Mouse (Mus musculus) heart, adult 8-10 months (tissue): ENCODE measurements around the gene Ptpn14. TPM values are rescaled to one million over a fixed set of nuclear protein-coding genes. Genes with fewer than 3 reads are reported as not detected.

Experiments
- DNase-seq: peaks from one replicate; pipeline ENCODE4 v3.0.0; 2022; ENCODE audit warnings: low spot score
- total RNA-seq, 4 experiments: library from RNA; stranded (reverse); gene quantifications; 2 replicates each; pipeline ENCODE4 v1.2.4; 2022

Ptpn14 gene
- total RNA-seq, 4 experiments from 2014 or later: 31.2 to 35.9 (median 33.9) TPM

DNA sequence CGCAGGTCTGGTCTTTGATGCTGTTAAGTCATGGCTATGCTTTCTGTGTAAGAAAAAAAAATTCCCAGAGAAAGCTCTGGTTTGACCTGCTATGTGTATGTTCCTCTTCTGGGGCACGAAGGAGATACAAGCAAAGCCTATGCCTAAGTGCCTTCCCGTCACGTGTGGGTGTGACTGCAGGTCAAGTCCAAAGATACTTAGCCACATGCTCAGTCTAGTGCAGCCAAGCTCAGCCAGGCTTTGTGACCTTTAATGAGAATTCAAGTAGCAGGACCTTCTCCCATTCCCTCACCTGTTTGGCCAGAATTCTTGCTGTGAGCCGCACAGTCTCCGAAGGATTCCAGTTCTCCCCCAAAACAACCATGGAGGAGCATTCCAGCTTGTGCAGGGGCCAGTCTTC, 171.5 kb downstream of the Ptpn14 start:
- no peak for DNase-seq

DNA sequence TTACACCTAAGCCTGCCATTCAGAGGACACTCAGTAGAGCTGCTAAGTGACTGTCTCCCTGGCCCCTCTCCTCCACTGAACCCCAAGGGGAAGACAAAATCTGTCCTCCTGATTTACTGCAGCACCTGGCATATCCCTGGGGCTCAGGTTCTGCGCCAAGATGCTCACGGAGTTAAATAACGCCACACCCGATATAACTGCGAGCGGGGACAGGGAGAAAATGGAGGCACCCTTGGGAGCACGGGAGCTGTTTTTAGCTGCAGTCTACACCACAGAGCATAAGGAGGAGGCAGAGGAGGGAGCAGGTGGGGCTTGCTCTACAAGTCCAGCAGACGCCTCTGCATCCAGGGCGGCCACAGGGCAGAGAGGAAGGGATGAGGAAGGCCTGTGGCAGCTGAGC, 174.3 kb downstream of the Ptpn14 start:
- no peak for DNase-seq

DNA sequence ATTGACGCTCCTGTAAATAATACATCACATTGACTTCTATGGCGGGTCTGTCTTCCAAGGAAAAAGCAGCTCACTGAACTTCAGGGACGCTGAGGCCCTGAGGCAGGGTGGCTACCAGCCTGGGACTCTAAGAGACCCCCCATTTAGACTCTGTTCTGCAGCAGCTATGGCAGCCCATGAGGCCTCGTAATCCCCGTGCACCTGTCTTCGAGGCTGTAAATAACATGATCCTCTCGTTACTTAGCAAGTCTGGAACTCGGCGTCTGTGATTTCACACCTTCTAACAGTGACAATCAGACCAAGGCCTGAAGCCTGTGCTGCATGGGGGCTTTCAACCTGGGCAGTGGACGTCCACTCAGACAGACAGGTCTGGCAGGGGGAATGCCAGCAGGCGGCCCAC, 175.1 kb downstream of the Ptpn14 start:
- no peak for DNase-seq

- DNase-seq: no peak
Measured at GRCm38 (mm10) chr1:189910685-189911345, 182.7 kb downstream of the Ptpn14 start.

DNA sequence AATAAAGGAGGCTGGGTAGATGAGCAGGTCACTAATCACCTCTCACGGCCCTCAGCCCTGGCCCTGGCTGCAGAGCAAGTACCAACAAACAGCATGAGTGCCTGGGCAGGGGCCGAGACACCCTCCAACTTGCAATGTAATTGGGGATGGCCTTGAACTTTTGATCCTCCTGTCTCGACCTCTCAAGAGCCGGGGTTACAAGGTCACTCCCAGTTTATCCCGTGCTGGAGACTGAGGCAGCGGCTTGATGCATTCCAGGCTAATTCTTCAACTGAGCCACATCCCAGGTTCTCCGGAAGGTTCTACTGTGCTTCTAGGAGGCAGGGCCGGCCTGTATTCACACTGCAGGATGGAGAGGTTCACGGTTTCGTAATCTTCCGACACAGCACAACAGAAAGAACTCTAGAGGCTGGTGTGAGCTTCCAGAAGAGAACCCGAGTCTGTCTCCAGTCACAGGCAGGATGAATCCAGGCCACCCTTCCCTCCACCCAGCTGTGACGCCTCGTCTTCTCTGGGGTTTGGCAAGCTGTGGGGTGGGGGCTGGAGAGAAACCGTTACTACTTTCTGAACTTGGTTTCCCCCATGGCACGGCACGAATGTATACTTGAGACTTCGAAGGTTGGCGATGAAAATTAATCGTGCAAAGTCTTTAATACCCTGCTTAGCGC, 185.2 kb downstream of the Ptpn14 start:
- DNase-seq: no peak

DNA sequence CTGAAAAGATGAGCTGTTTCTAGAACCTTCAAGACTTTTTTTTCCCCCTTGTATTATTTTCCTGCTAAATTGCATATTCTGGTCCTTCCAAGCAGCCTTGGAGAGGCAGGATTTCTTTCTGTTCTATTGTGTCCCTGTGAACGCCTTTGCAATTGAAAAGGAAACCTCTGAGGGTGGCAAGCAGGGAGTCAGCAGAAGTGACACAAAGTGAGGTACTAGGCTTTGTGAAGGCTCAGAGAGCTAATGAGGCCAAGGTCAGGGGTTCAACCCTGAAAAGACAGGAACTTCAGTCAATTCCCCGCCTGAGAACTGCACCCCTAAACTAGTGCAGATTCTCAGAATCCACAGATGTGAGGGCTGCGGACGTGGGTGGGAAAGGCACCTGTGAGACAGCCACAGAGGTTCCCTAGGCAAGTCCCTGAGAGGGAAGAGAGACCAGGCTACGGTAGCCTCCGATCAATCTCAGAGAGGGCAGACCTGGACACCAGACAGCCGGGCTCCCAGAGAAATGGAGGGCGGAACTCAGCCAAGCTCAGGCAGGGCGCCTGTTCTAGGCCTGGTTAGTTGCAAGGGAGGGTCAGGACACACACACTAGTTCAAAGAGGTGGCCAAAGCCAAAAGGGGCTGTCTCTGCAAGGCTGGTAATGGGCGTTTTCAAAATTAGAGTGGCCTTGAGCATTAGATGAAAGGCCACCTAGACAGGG, 188.5 kb downstream of the Ptpn14 start:
- DNase-seq: no peak

GRCm38 (mm10) chr1:189917126-189917500, 189.0 kb downstream of the Ptpn14 start:
- DNase-seq: no peak

- no peak for DNase-seq
Measured at GRCm38 (mm10) chr1:189919756-189920155, 191.7 kb downstream of the Ptpn14 start.

DNA sequence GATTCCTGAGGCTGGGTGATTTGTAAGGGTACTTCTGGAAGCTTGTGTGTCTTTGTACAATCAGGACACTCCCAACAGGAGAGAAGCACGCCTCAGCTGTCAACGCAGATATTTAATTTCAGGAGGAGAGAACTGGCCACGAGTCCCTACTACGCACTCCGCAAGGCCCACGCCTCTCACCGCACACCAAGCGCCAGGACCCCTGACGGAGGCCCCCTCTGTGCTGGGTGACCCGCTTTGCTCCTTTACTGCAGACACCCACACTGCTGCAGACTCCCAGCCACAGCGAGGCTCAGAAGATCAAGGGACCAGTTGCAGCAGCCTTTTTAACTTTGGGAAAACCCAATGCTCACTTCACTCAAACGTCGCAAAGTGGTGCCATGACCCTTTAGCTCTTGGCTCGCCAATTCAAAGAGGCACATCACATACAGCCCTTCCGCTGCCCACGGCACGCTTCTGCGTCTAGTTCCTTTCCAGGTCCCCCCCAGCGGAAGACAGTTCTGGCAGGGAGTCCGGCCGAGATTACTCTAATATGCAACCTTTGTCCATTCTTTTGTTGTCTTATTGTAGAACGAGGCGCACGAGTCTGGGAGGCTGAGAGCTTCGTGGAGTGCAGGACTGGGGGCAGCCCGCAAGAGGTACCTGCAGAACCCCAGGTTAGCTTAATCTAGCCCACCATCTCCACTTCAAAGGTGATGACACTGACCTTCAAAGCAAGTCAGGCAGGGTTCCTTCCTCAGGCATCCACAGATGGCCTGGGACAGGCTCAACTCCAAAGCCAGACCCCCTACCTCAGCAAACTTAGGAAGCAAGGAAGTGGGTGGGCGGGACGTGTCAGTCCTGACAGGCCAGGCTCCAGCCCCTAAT, 192.9 kb downstream of the Ptpn14 start:
- no peak for DNase-seq

DNA sequence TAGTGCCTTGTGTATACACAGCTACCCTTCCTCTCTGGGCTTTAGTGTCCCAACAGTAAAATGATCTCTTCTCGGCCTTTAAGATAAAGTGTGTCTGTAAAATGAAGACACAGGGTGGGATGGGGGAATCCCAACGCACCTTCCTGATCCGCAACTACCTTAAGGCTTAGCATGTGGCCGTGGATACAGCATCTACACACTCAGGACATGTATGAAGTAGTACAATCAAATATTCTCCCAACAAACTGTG, 193.4 kb downstream of the Ptpn14 start:
- no peak for DNase-seq

DNA sequence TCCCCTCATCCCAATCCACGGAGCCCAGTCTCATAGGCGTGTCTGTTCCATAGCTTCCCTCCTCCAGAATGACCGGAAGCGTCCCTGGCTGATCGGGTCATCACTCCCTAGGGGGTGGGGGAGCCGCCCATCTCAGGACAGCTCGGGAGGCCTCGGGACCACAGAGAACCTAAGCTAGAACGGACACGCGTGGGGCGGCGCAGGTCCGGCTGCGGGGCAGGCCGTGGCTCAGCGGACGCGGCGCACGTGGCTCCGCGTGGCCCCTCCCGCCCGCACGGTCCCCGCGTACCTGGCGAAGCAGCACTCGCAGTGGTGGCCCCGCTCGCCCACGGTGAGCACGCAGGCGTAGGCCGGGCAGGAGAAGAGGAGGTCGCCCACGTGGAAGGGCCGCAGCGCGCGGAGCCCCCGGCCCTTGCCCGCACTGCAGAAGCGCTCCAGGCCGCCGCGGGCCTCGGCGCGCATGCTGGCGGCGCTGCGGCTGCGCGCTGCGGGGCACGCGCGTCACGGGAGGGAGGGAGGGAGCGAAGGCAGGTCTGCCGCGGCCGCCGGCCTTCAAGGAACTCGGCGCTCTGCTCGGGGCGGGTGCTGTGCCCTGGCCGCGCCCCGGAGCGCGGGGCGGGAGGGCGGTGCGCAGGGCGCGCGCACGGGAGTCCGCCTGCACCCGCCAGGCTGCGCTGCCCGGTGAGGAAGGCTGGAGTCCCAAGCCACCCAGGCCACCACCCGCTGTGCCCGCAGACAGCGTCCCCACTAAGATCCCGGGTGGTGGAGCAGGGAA, 193.9 kb downstream of the Ptpn14 start, which contains the start of gene Smyd2:
Gene Smyd2 (minus strand): TSS at position 546 of the 775 bp plus-strand sequence.
- peak; percentile 45 for DNase-seq

DNA sequence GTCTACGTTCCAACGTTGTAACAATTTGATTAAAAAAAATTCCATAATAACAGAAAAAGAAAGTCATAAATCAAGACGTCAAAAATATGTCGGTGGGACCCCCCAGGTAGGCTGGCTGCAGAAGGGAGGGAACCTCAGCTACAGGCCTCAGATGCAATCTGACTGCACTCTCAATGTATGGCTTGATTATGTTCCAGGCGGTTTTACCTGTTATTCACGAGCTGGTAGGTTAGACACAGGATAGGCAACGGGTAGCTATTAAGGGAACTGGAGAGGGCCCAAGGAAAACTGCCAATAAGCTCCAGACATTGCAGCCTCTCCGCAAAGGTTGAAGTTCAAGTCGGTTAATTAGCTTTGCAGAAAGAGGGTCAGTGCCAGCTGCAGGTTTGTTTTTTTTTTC, 194.7 kb downstream of the Ptpn14 start:
- DNase-seq: no peak

DNA sequence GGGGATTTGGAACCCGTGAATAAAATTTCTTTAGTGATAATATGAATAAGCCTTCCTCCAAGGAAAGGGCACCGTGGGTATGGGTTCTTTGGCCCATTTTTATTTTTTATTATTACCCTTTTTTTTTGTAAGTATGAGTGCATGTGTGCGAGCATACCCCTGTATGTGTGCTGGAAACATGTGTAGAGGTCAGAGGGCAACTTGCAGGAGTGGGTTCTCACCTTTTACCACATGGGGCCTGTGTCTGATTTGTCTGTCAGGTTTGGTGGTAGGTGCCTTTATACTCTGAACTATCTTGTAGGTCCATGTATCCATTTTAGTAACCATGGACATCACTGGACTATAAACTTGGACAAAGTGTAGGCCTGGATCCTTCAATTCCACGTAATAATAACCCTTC, 195.1 kb downstream of the Ptpn14 start:
- no peak for DNase-seq

DNA sequence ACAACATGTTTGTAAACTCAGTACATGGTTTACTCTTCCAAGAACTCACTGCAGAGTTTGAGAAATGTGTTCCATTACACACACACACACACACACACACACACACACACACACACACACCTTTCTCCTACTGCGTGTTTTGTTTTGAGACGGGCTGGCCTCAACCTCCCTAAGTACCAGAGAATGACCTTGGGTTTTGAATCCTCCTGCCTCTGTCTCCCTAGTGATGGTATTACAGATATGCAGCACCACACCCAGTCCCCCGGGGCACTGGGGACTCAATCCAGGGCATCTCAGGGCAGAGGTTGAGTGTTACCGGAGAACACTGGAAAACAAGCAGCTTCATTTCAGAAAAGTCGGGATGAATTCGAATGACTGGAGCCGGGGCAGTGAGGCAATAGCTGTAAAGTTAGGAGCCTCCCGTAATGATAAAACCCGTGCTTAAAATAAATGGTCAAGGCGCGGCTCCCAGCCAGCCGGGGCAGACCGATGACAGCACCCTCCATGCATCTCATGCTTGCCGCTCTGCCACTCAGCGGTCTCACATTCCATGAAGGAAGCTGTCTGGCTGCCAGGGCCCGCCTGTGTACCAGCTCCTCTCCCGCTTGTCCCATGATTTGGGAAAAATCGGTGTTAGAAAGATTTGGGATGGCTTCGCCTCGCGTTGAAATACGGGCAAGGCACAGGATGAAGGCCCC, 196.0 kb downstream of the Ptpn14 start:
- peak; percentile 71 for DNase-seq

DNA sequence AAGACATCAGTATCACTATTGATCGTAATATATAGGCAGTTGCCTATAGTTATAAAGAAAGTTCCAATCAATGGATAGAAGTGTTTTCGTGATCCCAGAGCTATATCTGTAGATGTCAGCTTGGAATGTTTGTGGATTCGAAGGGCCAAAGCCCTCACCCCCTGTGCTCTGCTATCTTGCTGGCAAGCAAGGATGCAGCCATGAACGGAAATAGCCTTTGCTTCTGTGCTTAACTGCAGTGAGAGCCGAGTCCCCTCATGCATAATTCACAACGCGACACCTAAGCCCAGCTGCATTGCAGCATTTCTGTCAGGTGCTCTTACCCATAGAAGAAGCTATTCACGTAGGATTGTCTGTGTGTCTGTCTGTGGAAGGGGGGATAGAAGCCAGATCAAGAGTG, 198.2 kb downstream of the Ptpn14 start:
- DNase-seq: no peak

Other genes with a start within 250 kb of the Ptpn14 start
- 10 to 100 TPM in 2 of 4 experiments, 1 to 10 TPM in 2; 3.9 to 14.9 (median 10.7) TPM for gene Cenpf, start 40.2 kb upstream of the Ptpn14 start, total RNA-seq
- 100 to 1,000 TPM in 2 of 4 experiments, 10 to 100 TPM in 2; 83.0 to 114 (median 106) TPM for gene Smyd2, start 194.1 kb downstream of the Ptpn14 start, total RNA-seq